Mouse (Mus musculus) embryonic facial prominence, embryonic 14.5 days (tissue): Measurements from ENCODE around the gene Galr3. TPM values are rescaled to one million over a fixed set of nuclear protein-coding genes. Genes with fewer than 3 reads are reported as not detected.

ENCODE experiments used
- ATAC-seq: fragments of 200-750 bp; cut with Nextera tagmentation; 2 replicates; pipeline ENCODE4 v1.8.0; 2017; ENCODE audit warnings: low read depth, moderate number of reproducible peaks, moderate TSS enrichment
- DNase-seq: peaks from one replicate; pipeline ENCODE4 v3.0.0-alpha.2; 2015; ENCODE audit warnings: low spot score
- H3K27ac ChIP-seq: fragments of 300-500 bp; sonication (generic); replicated peaks from 2 replicates; pipeline ENCODE4 v1.5.1; 2014; ENCODE audit warnings: low read depth, mild to moderate bottlenecking, low read length, moderate library complexity
- H3K27me3 ChIP-seq: fragments of 300-500 bp; sonication (generic); replicated peaks from 2 replicates; pipeline ENCODE4 v1.6.1; 2014; ENCODE audit warnings: low read length; ENCODE audit not compliant: control insufficient read depth, insufficient read depth
- H3K36me3 ChIP-seq: fragments of 300-500 bp; sonication (generic); 2 replicates; pipeline ENCODE4 v1.6.1; 2014; ENCODE audit warnings: low read length, mixed read lengths; ENCODE audit not compliant: control insufficient read depth, insufficient read depth
- H3K4me1 ChIP-seq: fragments of 300-500 bp; sonication (generic); 2 replicates; pipeline ENCODE4 v1.6.1; 2014; ENCODE audit warnings: antibody characterized with exemption, low read length; ENCODE audit not compliant: control insufficient read depth, insufficient read depth
- H3K4me2 ChIP-seq: fragments of 300-500 bp; sonication (generic); 2 replicates; pipeline ENCODE4 v1.6.1; 2014; ENCODE audit warnings: low read depth, mild to moderate bottlenecking, low read length, moderate library complexity, mixed read lengths
- H3K4me3 ChIP-seq: fragments of 300-500 bp; sonication (generic); 2 replicates; pipeline ENCODE4 v1.5.1; 2014; ENCODE audit warnings: low read depth, mild to moderate bottlenecking, low read length
- H3K9ac ChIP-seq: fragments of 300-500 bp; sonication (generic); 2 replicates; pipeline ENCODE4 v1.6.1; 2014; ENCODE audit warnings: low read depth, mild to moderate bottlenecking, low read length, moderate library complexity, mixed read lengths
- H3K9me3 ChIP-seq: fragments of 300-500 bp; sonication (generic); 2 replicates; pipeline ENCODE4 v1.6.1; 2016; ENCODE audit warnings: low read length; ENCODE audit not compliant: control insufficient read depth
- WGBS: fragments of 180-500 bp; shearing (Covaris S2); extraction: QIAGEN DNeasy Blood & Tissue Kit; methylation state at CpG from one replicate; pipeline ENCODE4 v1.1.7; 2014; 5-methylcytosine and 5-hydroxymethylcytosine counted together
- microRNA-seq: library from miRNA; unstranded; fragments of <30 nt; microRNA quantifications from one replicate; pipeline ENCODE4, GENCODE M21; 2016; ENCODE audit warnings: borderline number of aligned reads
- polyA plus RNA-seq: library from polyadenylated mRNA; unstranded; fragments of >200 nt; fragmentation: Nextera tagmentation; extraction: Ambion mirVana; gene quantifications from 2 replicates; pipeline ENCODE4 v1.2.1, GENCODE M21; 2014

Galr3 gene
- polyA plus RNA-seq, 1 experiment from 2014 or later, result not detected

- H3K27me3 ChIP-seq, result no peaks in the 10 kb centered on the region
- no peak overlapping the region for H3K4me3 ChIP-seq
- WGBS, result 88% methylated on average over 6 of the region's 6 CpGs
- H3K27ac ChIP-seq, result no peak overlapping the region
- no peaks in the 10 kb centered on the region for H3K9me3 ChIP-seq
- H3K36me3 ChIP-seq, result peaks cover 89% of the 10 kb centered on the region
- no peak for ATAC-seq
- no peaks in the 10 kb centered on the region for H3K4me1 ChIP-seq
- no peak for DNase-seq
- no peak overlapping the region for H3K9ac ChIP-seq
- no peak overlapping the region for H3K4me2 ChIP-seq
These were observed 50.6 kb downstream of the Galr3 start for GRCm38 (mm10) chr15:79092284-79092683.

Small RNA genes within 50 kb of the gene (microRNA-seq; reads per million reads assigned to microRNA genes)
- 2.2 reads per million, percentile 8 among the genes with 10 or more reads in this experiment for gene Mir6956

Other genes starting within 250 kb of the Galr3 start
- gene Card10, start 238.8 kb upstream of the Galr3 start, polyA plus RNA-seq, result 6.1 and 6.3 TPM in 2 replicates
- gene Cdc42ep1, start 199.3 kb upstream of the Galr3 start, polyA plus RNA-seq, result 30.8 and 36.1 TPM in 2 replicates
- gene Lgals2, start 186.4 kb upstream of the Galr3 start, polyA plus RNA-seq, result 0.89 and 1.4 TPM in 2 replicates
- 42.5 and 46.9 TPM in 2 replicates for gene Gga1, start 164.7 kb upstream of the Galr3 start, polyA plus RNA-seq
- gene Gm49510, start 142.2 kb upstream of the Galr3 start, polyA plus RNA-seq, result 0.58 and 0.98 TPM in 2 replicates
- gene Sh3bp1, start 142.1 kb upstream of the Galr3 start, polyA plus RNA-seq, result 40.8 and 44.1 TPM in 2 replicates
- 19.6 and 21.0 TPM in 2 replicates for gene Pdxp, start 128.0 kb upstream of the Galr3 start, polyA plus RNA-seq
- gene Lgals1, start 115.2 kb upstream of the Galr3 start, polyA plus RNA-seq, result 2,628 and 2,877 TPM in 2 replicates
- gene Nol12, start 107.0 kb upstream of the Galr3 start, polyA plus RNA-seq, result 51.1 and 54.3 TPM in 2 replicates
- 46.2 and 47.4 TPM in 2 replicates for gene Triobp, start 94.2 kb upstream of the Galr3 start, polyA plus RNA-seq
- 168 and 202 TPM in 2 replicates for gene H1f0, start 13.4 kb upstream of the Galr3 start, polyA plus RNA-seq
- 42.6 and 43.6 TPM in 2 replicates for gene Ankrd54, start 21.0 kb downstream of the Galr3 start, polyA plus RNA-seq
- 197 and 220 TPM in 2 replicates for gene Eif3l, start 33.3 kb downstream of the Galr3 start, polyA plus RNA-seq
- 10.5 and 10.8 TPM in 2 replicates for gene Micall1, start 67.0 kb downstream of the Galr3 start, polyA plus RNA-seq
- gene Polr2f, start 99.1 kb downstream of the Galr3 start, polyA plus RNA-seq, result 305 TPM in 2 replicates
- gene 1700088E04Rik, start 99.4 kb downstream of the Galr3 start, polyA plus RNA-seq, result 8.5 and 12.2 TPM in 2 replicates
- gene Sox10, start 123.4 kb downstream of the Galr3 start, polyA plus RNA-seq, result 16.2 and 17.7 TPM in 2 replicates
- gene Pick1, start 187.3 kb downstream of the Galr3 start, polyA plus RNA-seq, result 18.1 and 21.3 TPM in 2 replicates
- gene Gm49486, start 187.5 kb downstream of the Galr3 start, polyA plus RNA-seq, result 1.1 TPM in 2 replicates
- gene Slc16a8, start 212.9 kb downstream of the Galr3 start, polyA plus RNA-seq, result 0.28 and 0.29 TPM in 2 replicates
- 5.6 and 6.9 TPM in 2 replicates for gene Baiap2l2, start 243.7 kb downstream of the Galr3 start, polyA plus RNA-seq